Mouse (Mus musculus) frontal cortex, adult (tissue): ENCODE results near the gene Mospd3.
"Not testable (repeated sequence)": the region's sequence is repeated elsewhere in the genome, so short reads cannot be mapped to it uniquely, and the experiment has no call there.

ENCODE experiments used
- ATAC-seq: cut with Nextera tagmentation; 2 replicates; pipeline ENCODE4 v1.9.2; 2017; ENCODE audit warnings: mild to moderate bottlenecking, moderate library complexity, mixed read lengths; ENCODE audit not compliant: low TSS enrichment

Gene Mospd3

DNA sequence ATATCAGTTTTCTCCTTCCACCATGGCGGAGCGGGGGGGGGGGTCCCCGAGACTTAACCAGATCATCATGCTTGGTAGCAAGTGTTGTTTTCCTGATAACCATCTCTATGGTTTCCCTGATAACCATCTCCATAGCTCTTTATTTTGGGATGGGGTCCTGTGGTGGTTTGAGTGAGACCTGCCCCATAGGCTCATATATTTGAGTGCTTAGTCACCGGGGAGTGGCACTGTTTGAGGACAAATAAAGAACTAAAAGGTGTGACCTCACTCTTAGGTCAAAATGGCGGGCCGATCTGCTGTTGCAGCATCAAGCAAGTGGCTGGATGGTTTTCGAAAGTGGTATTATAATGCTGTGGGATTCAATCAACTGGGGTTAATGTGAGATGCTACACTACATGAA is 14.5 kb upstream of the Mospd3 start:
- no peak for ATAC-seq

DNA sequence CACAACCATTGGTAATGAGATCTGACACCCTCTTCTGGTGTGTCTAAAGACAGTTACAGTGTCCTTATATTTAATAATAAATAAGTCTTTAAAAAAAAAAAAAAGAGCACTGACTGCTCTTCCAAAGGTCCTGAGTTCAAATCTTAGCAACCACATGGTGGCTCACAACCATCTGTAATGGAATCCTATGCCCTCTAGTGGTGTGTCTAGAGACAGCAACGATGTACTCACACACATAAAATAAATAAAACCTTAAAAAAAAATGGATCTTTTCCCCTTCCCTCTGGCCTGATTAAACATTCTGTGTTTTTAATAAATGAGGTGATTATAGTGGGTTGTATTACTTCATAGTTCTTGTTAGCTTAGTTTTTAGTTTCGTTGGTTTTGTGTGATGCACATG is 14.1 kb upstream of the Mospd3 start:
- not testable (repeated sequence) for ATAC-seq

DNA sequence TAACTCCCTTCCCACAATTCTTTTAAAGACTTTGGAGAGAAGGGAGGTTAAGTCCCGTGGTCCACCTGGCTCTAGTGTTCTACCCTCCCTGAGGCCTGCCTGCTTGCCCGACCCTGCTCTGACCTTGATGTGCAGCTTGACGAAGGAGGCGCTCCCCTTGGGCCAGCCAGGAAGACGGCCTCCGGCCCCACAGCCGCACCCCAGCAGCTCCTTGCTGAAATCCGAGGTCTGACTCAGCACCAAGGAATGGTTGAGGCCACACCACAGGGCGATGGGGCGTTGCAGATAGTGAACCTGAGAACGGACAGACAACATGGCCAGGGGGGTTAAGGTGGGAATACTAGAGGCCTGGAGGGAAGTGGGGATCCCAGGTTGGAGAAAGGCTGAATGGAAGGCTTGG is 12.7 kb upstream of the Mospd3 start, which contains the start of gene Pcolce:
TSS of gene Pcolce (minus strand) at position 235 of the 400 bp plus-strand sequence.
- ATAC-seq: no peak

DNA sequence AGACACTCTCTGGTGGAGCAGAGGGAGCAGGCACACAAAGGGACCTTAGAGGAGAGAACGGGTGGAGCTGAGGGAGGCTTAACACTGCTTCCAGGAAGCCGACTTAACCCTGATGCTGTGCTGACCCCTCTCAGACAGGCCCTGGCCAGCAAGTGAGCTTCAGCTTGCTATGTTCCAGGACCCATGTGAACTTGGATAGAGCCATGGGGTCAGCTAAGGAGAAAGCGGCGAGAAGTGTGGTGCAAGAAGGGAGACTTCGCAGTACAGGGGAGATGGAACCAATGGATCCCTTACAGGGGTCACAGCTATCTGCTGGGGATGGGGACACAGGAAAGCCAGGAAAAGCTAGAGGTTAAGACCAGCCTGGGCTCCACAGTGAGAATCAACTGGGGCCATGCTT is 12.2 kb upstream of the Mospd3 start:
- no peak for ATAC-seq

DNA sequence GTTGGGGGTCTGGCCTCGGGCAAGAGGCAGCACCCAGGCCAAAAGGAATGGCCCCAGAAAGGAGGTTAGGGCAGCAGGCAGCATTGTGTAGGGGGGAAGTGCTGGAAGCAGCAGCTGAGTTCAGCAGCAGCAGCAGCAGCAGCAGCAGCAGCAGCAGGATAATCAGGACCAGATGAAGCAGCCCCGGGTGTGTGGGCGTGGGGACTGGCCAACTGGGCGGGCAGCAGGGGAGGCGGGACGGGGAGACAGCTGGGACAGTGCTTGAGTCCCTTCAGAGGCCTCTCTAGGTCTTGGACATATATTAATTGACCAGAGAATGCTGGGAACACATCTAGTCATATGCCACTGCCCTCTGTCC is 10.4 kb upstream of the Mospd3 start:
- ATAC-seq: no peak

DNA sequence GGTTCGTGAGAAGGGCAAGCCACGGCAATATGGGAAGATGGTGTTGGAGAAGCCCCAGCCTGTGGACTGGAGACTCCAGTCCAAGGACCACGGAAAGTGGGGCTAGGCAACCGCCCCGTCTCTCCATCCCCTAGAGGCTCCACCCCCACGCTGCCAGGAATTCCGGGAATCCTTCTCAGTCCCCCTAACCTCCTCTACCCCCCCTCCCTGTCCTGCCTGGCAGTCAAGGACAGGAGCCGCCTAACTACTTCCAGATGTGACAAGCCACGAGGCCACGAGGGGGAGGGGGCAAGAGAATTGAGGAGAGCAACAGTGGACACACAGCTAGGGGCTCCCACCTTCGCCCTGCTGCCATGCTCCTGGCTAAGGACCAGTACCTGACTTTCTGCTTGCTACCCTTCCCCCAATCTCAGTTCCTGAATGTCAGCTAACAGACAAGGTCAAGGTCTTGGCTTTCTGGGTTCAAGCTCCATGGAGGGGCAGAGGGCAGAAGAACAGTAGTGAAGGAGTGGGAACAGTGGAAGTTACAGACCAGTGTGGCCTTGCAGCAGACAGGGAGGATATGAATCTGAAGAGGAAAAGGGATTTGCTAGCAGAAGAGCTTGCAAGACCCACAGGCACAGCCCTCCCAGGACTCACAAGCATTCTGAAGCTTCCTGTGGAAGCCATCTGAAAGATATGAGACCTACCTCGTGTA is 9.8 kb upstream of the Mospd3 start:
- ATAC-seq: no peak

DNA sequence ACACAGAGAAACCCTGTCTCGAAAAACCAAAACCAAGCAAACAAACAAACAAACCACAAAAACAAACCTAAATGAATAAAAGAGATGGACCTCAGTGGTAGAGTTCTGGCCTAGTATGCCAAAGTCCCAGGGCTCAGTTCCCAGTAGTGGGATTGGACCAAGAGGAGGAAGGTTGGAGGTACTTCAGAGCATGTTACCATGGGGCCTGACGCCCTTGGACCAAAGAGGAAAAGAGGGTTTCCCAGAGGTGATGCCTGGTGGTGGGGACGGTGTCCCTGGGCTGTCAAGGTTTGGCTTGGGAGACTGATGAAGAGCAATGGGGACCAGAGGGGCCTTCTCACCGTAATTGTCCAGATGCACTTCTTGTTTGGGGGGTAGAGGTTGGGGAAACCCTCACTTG is 9.2 kb upstream of the Mospd3 start:
- ATAC-seq: no peak

DNA sequence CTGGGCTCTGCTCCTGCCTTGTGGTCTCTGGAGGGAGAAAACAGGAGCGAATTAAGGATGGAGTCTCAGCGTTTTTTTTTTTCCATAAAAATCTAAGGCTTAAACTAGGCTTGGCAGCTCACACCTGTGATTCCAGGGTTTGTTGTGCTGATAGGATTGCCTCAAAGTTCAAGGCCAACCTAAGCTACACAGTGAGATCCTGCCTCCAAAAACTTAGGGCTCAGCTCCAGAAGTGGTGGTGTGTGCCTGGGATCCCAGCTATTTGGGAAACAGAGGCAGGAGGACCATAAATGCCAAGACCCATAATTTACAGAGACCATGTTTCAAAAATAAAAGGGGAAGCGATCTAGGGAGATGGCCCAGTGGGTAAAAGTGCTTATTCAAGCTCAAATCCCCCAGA is 8.4 kb upstream of the Mospd3 start:
- no peak for ATAC-seq

DNA sequence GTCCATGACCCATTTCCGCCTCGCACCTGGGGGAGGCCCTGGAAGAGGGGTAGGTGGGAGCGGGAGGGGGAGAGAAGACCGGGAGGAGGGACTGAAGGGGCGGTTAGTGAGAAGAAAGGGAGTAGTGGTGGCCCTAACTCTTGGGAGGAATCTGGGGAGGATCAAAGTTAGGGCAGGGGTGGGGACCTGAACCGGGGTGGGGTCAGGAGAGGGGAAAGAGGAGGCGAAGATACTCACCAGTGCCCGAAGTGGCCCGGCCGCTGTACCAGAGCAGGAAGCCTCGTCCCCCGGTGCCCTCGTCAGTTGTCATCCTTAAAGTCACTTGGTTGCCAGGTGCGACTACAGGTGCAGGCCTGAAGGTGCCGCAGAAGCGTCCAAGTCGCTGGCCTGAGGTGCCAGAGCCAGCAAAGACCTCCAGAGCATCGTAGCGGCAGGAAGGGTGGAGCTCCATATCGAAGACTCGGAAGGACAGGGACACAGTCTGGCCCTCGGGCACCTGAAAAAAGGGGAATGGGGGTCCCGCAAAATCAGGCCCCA is 7.9 kb upstream of the Mospd3 start:
- ATAC-seq: no peak

DNA sequence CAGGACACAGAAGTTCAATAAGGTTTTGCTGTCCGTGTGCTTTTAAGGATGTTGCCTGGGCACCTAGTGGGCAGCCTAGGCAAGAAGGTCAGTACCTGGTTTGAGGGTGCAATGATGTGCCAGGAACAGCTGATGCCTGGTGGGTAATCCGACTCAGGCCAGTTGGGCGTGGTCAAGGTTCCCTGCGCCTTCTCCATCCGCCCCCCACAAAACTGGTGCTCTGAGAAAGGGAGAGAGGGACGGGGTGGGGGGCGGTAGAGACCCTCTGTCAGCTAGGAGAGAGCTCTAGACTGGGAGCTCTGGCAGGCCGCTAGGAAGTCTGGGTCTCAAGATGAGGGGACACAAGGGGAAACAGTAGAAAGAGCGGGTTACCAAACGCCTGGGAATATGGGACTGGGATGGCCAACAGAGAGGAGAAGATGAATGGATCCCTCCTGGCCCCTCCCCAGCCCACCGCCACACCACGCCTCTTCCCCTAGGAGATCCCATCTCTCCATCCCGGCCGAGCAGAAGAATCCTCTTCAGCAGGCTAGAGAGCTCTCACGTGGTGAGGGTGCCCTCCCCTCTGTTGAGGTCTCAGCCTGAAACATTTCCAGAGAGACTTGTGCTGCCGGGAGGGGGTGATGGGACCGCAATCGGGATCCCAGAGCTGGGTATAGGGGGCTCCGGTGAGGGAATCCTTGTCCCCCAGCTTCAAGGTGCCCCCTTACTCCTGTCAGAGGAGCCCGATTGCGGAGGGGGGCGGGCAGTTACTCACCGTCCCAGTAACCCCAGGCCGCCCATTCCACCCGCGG is 7.2 kb upstream of the Mospd3 start:
- ATAC-seq: no peak

DNA sequence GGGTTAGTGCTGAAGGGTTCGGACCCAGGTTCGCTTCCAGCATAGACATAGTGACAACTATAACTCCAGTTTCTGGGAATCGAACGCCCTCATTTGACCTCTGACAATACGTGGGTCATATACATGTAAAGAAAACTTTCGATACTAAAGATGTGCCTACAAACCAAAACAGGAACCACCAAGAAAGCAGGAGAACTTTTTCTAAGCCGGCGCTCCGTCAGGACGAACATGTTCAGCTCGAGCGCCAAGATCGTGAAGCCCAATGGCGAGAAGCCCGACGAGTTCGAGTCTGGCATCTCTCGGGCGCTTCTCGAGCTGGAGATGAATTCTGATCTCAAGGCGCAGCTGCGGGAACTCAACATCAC is 489 bp upstream of the Mospd3 start:
- ATAC-seq: no peak

DNA sequence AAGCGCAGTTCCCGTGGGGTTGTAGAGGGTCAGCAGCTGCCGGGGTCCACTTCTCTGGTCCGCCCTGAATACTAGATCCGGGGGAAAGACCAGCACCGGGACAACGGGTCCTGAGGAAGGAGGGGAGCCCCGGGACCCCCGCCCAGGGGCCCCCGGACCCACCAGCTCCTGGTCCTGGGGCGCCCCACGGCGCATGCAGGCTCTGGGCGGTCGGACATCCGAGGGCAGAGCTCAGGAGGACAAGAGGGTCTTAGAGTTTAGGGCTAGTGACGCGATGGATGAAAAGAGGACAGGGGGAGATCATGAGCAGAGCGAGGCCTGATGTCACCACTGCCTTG is 608 bp downstream of the Mospd3 start:
- no peak; the same call in 1 of the 2 replicates for ATAC-seq

DNA sequence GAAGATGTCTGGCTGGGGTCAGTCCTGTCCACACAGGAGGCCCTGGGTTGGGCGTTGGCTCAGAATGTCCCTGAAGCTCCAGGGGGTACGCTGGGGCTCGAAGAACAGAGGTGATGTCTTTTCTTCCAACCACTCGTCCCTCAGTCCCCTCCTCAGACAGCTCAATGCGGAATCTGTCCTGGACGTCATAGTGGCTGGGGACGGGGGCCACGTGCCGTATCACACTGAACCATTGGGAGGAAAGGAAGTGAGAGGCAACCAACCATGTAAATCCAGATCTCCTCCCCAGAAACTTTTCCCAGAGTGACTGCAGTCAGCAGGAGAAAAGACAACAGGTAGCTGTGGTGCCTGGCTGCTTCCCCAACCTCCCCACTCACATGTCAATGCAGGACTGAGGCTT is 1.3 kb downstream of the Mospd3 start:
- no peak for ATAC-seq

DNA sequence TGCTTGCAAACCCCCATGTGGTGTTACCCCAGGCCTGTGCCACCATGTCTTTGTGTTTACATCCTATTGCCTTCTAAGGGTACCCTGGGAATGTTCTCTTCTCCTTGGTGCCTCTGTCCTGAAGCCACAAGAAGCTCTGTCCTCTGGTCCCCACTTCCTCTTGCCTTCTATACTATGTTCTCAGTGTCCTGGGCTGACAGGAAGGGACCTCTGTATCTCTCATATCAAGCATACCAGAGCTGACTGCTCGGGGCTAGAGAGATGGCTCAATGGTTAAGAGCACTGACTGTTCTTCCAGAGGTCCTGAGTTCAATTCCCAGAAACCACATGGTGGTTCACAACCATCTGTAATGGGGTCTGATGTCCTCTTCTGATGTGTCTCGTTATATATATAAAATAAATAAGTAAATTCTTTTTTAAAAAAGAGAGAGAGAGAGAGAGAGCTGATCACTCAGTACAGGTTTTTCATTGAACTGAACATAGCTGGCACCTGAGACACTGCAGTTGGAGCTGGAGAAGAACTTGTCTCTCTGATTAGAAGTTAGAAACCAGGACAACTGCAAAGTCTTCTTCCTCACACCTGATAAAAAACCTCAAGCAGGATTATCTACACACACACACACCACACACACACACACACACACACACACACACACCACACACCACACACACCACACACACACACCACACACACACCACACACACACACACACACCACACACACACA is 2.6 kb downstream of the Mospd3 start:
- no peak for ATAC-seq

DNA sequence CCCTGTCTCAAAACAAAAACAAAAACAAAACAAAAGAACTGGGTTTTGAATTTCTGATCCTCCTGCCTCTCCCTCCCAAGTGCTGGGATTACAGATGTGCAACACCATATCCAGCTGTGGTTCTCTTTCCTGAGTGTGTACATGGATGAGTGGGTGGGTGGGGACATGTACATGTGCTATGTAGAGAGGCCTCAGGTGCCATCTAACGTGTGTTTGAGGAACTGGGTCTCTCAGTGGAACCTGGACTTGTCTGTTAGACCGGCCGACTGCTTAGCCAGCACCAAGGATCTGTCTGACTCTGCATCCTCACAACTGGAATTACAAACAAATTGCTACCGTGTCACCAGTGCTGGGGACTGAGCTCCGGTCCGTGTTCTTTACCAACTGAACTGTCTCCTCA is 3.2 kb downstream of the Mospd3 start:
- no peak for ATAC-seq

DNA sequence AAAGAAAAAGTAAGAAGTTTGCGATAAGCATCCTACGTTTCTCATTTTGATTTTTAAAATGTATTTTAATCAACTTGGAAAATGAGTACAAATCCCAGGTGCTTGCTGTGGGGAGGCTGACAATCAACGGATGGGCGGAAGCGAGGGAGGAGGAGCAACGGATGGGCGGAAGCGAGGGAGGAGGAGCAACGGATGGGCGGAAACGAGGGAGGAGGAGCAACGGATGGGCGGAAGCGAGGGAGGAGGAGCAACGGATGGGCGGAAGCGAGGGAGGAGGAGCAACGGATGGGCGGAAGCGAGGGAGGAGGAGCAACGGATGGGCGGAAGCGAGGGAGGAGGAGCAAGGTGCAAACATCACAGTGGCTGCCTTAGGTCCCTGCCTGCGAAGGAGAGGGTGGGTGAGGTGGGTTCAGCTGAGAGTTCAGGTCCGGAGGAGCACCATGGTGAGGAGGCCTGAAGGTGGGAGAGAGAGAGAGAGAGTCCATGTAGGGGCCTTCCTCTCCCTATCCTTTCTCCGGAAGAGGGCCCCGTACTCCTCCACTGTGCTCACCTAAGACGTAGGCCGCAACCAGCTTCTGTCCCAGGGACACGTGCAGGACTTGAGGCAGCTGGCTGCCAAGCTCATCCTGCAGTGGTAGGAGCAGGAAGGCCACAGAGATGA is 4.1 kb downstream of the Mospd3 start:
- no peak for ATAC-seq

DNA sequence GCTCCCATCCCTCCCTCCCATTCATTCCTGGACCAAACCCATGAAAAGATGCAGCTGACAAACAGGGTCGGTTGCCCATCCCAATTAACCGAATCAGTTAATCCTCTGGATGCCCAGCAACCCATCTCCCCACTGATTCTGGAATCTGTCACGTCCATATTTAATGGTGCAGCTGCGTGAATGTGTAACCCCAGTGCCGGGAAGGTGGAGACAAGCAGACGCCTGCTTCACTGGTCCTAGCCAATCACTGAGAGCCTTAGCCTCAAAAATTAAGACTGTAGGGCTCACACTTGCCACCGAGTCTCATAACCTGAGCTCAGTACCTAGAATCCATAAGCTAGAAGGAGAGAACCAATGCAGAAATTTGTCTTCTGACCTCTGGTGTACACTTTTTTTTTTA is 4.9 kb downstream of the Mospd3 start:
- ATAC-seq: no peak

DNA sequence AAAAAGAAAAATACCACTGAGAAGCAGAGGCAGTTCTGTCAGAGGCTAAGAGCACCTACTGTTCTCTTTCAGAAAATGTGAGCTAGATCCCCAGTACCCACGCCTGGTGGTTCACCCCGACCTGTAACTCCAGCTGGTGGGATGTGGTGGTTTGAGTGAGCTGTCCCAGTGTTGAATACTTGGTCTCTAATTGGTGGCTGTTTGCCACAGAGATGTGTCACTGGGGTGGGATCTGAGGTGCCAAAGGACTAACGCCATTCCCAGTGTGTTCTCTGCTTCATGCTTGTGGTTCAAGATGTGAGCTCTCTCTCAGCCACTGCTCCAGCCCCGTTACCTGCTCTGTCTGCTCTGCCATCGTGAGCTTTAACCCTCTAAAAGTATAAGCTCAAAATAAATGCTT is 10.4 kb downstream of the Mospd3 start:
- ATAC-seq: no peak

DNA sequence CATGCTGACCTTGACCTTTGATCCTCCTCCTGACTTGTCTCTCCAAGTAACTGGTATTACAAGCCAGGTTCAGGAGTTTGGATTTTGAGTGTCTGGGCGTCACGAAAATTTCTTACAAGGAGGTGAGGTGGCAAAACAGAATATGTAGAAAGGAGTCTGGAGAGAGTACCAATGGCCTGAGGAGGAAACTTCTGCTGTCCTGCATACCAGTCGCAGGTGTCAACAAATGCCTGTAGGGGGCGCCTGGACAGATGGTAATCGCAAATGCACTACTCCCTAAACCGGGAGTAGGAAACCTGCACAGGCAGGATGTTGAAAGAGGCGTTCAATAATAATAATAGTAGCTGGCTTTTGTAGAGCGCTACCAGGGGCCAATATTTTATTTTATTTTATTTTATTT is 15.9 kb downstream of the Mospd3 start:
- peak; percentile 55; the same call in 1 of the 2 replicates for ATAC-seq

DNA sequence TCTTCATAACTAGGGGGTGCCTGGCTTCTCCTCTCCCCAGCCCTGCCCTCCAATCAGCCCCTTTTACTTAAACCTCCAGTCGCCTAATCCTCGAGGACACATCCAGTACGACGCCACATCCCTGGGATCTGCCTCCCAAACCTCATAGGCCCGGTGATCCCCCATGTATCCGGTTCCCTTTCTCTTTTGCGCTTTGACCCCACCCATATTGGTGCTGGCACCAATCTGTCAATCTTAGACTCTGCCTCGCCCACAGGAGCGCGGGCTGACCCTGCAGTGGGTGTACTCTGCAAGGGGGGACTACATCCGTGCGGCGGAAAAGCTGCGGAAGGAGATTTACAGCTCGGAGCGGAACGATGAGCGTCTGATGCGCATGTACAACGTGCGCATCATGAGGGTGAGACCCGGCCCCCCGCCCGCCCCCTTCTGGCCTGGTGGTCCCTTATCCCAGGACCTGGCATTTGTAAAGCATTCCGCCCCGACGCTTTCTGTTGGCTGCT is 17.1 kb downstream of the Mospd3 start:
- peak; percentile 59; the same call in 1 of the 2 replicates for ATAC-seq

DNA sequence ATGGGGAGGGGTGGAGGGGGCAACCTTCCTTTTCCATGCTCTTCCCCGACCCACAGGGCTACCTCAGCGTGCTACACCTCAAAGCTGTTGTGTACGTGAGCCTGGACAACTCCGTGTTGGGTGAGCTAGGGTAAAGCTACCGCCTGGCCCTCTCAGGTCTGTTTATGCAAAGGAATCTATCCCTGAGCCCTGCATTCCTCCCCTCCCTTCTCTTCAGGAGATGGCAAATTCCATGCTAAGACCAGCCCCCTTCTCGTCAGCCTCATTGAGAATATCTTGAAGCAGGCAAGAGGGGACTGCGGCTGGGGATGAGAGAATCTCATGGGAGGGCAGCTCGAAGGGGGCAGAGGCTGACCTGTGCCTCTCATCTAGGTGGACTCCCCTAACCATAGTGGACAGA is 18.2 kb downstream of the Mospd3 start:
- ATAC-seq: no peak

DNA sequence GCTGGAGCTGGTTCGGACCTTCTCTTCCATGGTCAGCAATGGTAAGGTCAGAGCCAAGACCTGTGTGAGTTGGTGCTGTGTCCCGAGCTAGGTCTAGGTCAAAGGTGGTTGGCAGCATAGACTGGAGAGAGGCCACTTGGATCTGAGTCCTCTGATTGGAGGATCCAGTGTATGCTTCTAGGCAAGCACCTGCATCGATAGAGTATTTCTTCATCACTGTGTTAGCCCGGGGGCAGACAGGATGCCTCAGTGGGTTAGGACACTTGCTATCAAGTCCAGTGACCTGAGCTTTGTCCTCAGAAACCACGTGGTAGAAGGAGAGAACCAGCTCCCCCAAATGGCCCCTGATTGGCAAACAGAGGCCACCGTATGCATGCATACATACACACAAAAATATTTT is 20.6 kb downstream of the Mospd3 start:
- ATAC-seq: no peak
